Mouse (Mus musculus) fat pad, adult 2 months (tissue): Measurements from ENCODE around the gene Adprhl1.

Source experiments
- DNase-seq: peaks from one replicate; pipeline ENCODE4 v3.0.0-alpha.2; 2011; ENCODE audit warnings: low read depth, low spot score; ENCODE audit errors: extremely low read depth

Adprhl1 gene

DNA sequence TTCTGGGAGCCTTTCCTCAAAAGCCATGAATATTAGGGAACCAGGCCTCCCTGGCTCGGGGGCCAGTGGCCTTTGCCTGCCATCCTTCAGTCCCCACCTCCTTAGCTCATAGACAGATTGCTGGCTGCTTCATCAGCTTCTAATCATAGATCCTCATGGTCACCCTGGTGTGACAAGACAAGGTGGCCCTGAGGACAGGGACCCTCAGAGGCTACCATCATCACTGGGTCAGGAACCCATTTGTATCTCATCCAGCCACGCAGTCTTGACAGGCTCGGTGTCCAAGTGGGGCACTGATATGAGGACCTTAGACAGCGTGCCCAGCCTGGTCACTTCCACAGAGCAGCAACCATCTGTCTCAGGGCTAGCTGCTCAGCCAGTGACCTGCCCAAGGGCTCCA lies 23.5 kb downstream of the Adprhl1 start:
- DNase-seq: no peak

DNA sequence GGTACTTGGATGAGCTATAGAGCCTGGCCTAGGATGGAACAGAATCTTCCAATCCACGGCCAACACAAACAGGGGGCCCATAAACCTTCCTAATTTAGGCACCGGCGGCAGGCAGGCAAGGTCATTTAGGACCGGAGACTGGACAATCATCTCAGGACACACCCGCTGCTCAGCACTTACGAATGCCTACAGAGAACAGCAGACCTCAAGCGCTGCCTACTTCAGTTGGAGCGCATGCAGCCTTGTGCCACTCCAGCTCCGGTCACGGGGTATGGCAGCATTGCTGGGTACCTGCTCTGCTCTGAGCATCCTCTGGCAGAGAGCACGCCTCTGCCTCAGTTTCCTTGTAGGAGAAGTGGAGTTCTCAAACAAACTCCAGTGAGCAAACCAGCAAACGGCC lies 24.2 kb downstream of the Adprhl1 start:
- DNase-seq: no peak

DNA sequence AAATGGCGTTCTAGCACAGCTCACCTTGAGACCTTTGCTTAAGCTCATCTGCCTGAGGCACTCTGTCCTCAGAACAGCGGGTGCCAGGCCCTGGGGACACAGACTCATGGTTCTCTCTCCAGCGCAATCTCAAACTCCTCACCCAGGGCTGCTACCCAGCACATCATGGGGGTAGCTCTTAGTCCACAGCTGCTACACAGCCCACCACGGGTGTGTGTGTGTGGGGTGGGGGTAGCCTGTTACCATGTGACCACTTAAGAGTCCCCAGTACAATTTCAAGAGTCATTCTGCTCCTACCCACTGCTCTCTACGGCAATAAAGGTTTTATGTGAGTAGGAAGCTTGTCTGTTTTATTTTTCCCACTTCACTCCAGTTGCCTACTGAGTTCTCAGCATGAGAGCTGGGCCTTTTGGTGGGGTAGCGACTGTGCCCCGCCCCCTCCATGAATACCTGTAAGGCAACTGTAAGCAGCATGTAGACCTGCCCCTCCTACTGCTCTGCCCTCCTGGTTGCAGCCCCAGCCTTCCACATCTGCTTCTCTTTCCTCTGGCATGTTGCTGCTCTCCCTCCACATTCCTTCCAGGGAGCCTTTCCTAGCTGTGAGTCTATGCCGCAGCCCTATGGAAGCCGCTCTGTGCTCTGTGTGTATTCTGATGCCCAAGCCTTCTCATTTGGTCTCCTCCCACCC lies 24.9 kb downstream of the Adprhl1 start:
- DNase-seq: no peak

- no peak for DNase-seq
Measured at GRCm38 (mm10) chr8:13227184-13227583, 26.8 kb downstream of the Adprhl1 start.

DNA sequence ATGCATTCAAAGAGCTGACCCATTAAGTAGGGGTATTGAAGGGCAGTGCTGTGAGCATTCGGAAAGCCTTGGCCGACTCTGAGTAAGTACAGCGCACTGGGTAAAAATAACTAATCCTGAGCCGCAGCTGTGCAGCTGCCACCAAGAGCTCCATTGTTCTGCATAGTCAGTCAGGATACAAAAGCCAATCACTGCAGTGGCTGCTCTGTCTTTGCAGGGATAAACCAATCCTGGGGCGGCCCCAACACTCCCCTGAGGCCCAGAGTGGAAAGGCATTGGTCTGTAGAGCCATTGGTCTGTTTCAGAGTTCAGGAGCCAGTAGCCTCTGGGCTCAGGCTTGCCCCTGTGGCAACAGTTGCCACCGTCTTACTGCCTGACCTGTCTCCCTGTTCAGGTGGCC lies 27.7 kb downstream of the Adprhl1 start:
- no peak for DNase-seq

DNA sequence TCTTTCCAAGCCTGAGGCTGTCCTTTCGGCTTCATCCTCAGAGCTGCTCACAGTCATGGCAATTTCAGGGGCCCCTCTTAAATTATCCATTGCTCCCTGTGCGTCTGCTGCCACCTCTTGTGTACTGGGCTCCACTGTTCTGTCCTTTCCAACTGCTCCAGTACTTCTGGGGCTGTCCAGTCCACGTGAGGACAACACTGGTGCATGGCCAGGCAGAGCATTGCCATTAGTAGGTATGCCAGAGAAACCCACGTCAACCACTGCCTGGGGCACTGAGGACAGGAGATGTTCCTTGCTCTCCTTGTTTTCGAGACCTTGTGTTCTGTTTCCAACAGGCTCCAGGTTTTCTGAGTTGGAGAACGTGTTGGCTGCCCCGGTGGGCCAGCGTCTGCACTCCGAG lies 29.5 kb downstream of the Adprhl1 start:
- DNase-seq: no peak

- no peak for DNase-seq
Measured at GRCm38 (mm10) chr8:13218441-13218840, 35.5 kb downstream of the Adprhl1 start.

- DNase-seq: no peak
Measured at GRCm38 (mm10) chr8:13217986-13218385, 36.0 kb downstream of the Adprhl1 start.

- no peak for DNase-seq
Measured at GRCm38 (mm10) chr8:13217093-13217492, 36.9 kb downstream of the Adprhl1 start.

DNA sequence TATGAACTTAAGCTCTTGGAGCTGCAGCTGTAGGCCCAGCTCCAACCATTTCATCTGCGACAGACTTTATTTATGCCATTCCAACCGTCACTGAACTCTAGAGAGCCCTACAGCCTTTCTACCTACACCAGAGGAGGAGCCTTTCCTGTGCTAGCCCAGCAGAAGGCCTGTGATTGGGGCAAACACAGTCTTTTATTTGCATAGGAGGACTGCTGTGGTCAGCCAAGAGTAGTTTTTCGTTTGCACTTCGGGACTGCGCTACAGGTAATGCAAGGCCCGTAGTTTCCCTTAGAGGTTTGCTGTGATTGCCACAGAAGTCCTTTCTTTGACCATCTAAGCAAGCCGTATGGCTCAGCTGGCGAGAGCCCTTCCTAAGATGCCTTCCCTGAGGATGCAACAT lies 37.6 kb downstream of the Adprhl1 start:
- no peak for DNase-seq

DNA sequence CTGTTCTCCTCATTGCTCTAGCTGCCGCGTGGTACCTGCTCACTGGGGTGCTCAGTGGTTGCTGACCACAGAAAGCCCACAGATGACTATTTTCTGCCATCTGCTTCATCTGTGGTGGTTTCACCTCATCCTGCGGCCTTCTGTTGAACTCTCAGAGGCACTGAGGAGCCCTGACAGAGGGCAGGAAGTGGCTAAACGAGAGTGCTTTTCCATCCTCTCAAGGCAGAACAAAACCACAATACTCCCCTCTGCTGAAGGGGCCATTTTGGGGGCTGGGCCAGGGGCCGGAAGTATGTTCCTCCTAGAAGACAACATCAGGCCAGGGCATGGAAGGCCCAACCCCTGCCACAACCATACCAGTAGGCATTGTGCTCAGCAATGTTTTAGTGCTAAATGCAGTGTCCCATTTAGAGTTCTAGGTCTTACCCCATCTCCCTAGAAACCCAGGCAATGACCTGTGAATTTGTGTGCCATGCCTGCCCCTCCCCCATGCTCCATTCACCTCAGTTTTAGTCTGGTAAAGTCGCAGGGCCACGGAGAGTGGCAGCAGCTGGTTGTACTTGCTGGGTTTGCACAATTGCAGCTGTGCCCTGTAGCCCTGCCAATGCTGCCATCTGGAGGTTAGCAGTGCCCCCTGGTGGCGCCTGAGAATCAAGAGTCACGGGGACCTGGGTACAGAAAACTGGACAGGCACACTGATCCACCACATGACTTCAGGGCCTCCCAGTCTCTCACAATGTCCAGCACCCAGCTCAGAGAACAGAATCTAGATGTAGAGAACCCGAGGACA lies 40.3 kb downstream of the Adprhl1 start:
- no peak for DNase-seq

GRCm38 (mm10) chr8:13209770-13210169 lies 44.2 kb downstream of the Adprhl1 start:
- no peak for DNase-seq

DNA sequence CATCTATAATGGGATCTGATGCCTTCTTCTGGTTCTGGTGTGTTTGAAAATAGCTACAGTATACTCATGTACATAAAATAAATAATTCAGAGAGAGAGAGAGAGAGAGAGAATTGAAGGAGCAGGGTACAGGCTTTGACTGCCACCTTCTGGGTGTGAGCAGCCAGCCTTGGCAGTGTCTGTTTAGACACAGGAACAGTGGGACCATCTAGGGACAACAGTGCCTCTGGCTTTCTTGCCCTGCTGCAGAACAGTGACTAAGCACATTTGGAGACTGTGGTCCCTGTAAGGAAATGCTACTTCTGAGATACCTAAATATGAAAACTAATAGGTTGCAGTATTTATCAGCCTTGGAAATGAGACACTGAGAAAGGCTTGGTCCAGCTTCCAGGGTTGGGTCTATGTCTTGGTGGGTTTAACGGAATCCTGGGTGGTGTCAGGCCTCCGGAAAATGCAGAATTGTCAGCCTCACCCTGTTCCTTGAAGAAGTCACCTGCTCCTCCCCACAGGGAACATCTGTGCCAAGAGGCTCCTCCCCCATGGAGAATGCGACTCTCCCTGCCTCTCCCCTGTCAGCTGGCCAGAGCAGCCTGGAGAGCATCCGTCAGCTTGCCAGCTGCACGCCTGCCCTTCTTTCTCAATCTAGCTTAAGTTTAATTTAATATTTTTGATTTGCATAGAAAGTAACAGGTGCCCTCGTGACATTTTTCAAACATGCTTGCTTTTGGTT lies 45.2 kb downstream of the Adprhl1 start:
- DNase-seq: no peak

DNA sequence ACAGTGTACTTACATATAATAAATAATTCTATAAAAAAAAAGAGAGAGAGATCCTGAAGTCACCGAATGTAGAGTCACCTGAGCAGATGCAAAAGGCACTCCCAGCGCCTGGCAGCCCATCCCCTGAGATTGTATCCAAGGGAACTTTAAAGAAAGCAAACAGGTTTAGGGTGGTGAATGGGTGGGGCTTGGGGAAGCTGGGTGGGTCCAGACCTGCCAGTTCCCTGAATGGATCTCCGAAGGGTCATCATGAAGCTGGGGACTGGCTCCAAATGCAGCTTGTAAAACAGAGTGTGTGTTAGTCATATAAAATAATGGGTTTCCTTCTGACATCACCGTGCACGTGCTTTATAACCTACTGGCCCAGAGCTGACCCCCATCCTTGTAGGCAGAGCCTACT lies 47.7 kb downstream of the Adprhl1 start:
- DNase-seq: no peak

- DNase-seq: no peak
Measured at GRCm38 (mm10) chr8:13205311-13205710, 48.7 kb downstream of the Adprhl1 start.

DNA sequence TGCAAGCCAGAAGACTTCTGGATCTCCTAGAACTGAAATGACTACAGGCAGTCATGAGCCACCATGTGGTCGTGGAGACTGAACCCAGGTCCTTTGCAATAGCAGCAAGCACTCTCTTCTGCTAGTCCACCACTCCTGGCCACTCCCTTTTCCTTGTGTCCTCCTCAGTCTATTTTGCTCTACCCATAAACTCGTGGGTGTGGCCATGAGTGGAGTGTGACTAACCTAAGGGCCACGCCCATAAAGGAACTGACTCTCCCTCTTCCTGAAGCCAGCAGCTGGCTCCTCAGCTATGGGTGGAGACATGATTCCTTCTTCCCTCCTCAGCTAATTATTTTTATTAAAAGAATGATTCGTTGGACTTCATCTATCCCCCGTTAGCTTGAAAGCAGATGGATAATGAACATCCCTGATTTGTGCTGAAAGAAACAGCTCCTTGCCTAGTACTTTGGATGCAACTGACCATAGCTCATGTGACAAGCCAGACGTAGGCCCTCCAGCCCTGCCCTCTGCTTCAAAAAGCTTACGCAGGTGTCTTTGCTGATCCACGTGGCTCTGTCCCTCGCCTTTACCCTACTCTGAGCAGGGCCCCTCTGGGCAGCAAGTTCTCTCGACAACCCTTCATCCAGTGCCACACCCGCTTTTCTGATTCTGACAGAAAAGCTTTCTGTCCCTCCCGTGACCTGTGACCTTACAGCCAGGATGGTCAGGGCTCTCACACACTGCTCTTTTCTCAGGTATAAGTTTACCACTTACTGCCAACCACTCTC lies 49.4 kb downstream of the Adprhl1 start:
- DNase-seq: no peak

DNA sequence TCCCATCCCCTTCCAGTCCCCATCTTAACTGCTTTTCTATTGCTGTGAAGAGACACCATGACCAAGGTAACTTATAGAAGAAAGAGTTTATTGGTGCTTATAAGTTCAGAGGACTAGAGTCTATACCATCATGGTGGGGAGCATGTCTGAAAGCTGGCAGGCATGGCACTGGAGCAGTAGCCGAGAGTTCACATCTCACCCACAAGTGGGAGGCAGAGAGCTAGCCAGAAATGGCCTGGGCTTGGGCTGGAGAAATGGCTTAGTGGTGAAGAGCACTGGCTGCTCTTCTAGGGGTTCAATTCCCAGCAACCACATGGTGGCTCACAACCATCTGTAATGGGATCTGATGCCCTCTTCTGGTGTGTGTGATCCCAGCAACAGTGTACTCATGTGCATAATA lies 50.5 kb downstream of the Adprhl1 start:
- DNase-seq: no peak

DNA sequence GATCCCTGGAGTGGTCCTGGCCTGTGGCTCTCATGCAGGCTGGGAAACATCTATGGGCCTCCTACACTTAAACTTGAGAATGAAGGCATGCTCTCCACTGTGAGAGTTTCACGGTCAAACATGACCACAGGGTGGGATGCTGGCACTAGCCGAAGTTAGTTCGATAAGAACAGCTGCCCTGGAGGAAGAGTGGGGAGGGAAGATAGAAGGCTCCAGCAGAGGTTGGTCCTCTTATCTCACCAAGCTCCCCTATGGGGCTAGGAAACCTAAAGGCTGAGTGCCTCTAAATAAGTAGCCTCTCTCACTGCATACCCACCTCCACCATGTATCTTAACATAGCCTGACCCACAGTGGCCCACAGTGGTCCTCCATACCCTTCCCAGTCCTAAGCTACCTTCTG lies 51.2 kb downstream of the Adprhl1 start:
- DNase-seq: no peak

- no peak for DNase-seq
Measured at GRCm38 (mm10) chr8:13202041-13202440, 51.9 kb downstream of the Adprhl1 start.

GRCm38 (mm10) chr8:13201013-13201334 lies 53.0 kb downstream of the Adprhl1 start:
- DNase-seq: no peak

- no peak for DNase-seq
Measured at GRCm38 (mm10) chr8:13200301-13201012, 53.5 kb downstream of the Adprhl1 start, which contains the start of gene Grtp1. TSS of gene Grtp1 (minus strand) at chr8:13200620.
